Mouse (Mus musculus) hindbrain, postnatal 0 days (tissue): Measurements from ENCODE around the gene Bcl9. TPM values are rescaled to one million over a fixed set of nuclear protein-coding genes. Genes with fewer than 3 reads are reported as not detected.

Experiments
- ATAC-seq: fragments of 200-750 bp; cut with Nextera tagmentation; 2 replicates; pipeline ENCODE4 v1.8.0; 2017; ENCODE audit warnings: mild to moderate bottlenecking, moderate TSS enrichment, moderate library complexity
- DNase-seq: peaks from one replicate; pipeline ENCODE4 v3.0.0-alpha.2; 2015; ENCODE audit warnings: low spot score
- H3K27ac ChIP-seq: fragments of 300-500 bp; sonication (generic); 2 replicates; pipeline ENCODE4 v1.5.1; 2014; ENCODE audit warnings: mild to moderate bottlenecking
- H3K27me3 ChIP-seq: fragments of 300-500 bp; sonication (generic); 2 replicates; pipeline ENCODE4 v1.6.1; 2014; ENCODE audit warnings: low read length, mixed read lengths; ENCODE audit not compliant: insufficient read depth
- H3K36me3 ChIP-seq: fragments of 300-500 bp; sonication (generic); 2 replicates; pipeline ENCODE4 v1.6.1; 2014; ENCODE audit warnings: low read length, mixed read lengths; ENCODE audit not compliant: insufficient read depth
- H3K4me1 ChIP-seq: fragments of 300-500 bp; sonication (generic); 2 replicates; pipeline ENCODE4 v1.6.1; 2014; ENCODE audit warnings: antibody characterized with exemption, low read length, mixed read lengths; ENCODE audit not compliant: insufficient read depth
- H3K4me2 ChIP-seq: fragments of 300-500 bp; sonication (generic); 2 replicates; pipeline ENCODE4 v1.6.1; 2014; ENCODE audit warnings: low read depth, mild to moderate bottlenecking, low read length, moderate library complexity, mixed read lengths
- H3K4me3 ChIP-seq: fragments of 300-500 bp; sonication (generic); 2 replicates; pipeline ENCODE4 v1.5.1; 2014; ENCODE audit warnings: low read length
- H3K9ac ChIP-seq: fragments of 300-500 bp; sonication (generic); replicated peaks from 2 replicates; pipeline ENCODE4 v1.6.1; 2014; ENCODE audit warnings: mild to moderate bottlenecking, low read length, moderate library complexity, mixed read lengths
- H3K9me3 ChIP-seq: fragments of 300-500 bp; sonication (generic); 2 replicates; pipeline ENCODE4 v1.6.1; 2016; ENCODE audit warnings: low read length, mixed read lengths
- CTCF ChIP-seq: IDR thresholded peaks from 2 replicates; pipeline ENCODE4 v1.5.1; 2016; ENCODE audit warnings: antibody characterized with exemption, control low read depth, low read depth
- WGBS: fragments of 180-500 bp; shearing (Covaris S2); extraction: QIAGEN DNeasy Blood & Tissue Kit; methylation state at CpG from one replicate; pipeline ENCODE4 v1.1.7; 2014; 5-methylcytosine and 5-hydroxymethylcytosine counted together
- polyA plus RNA-seq: library from polyadenylated mRNA; unstranded; fragments of >200 nt; fragmentation: Nextera tagmentation; extraction: Ambion mirVana; gene quantifications from 2 replicates; pipeline ENCODE4 v1.2.1, GENCODE M21; 2015
- total RNA-seq: library from RNA; depleted of rRNA; stranded (reverse); fragments of >200 nt; gene quantifications from 2 replicates; pipeline ENCODE4 v1.2.3, GENCODE M21; 2014; rRNA removed

Gene Bcl9
- total RNA-seq (30.3 and 84.8 TPM in 2 replicates), polyA plus RNA-seq (49.9 and 53.8 TPM in 2 replicates)

GRCm38 (mm10) chr3:97297553-97298432, at the start of gene Bcl9:
Gene Bcl9 (minus strand): TSS chr3:97297917.
- DNase-seq: peak; percentile 95
- WGBS: under 1% methylated on average over 21 of the region's 21 CpGs

GRCm38 (mm10) chr3:97339193-97339576, 41.5 kb upstream of the Bcl9 start:
- no peak for TF ChIP-seq CTCF
- Histone ChIP-seq H3K4me3 (no peak overlapping the region), H3K27ac (no peak overlapping the region), H3K9ac (no peak overlapping the region), H3K9me3 (no peaks in the 10 kb centered on the region), H3K4me2 (no peak overlapping the region), H3K4me1 (no peaks in the 10 kb centered on the region), H3K27me3 (no peaks in the 10 kb centered on the region), H3K36me3 (no peaks in the 10 kb centered on the region)
- DNase-seq (no peak), ATAC-seq (no peak)
- 77% methylated on average over 5 of the region's 5 CpGs for WGBS

More at GRCm38 (mm10) chr3:97297553-97298432, at the start of gene Bcl9:
- ATAC-seq: peak; percentile 90
- Histone ChIP-seq H3K27ac (peak within 1 kb of the TSS; percentile 97), H3K27me3 (no peaks in the 10 kb centered on the region), H3K36me3 (no peaks in the 10 kb centered on the region), H3K4me1 (peaks cover 15% of the 10 kb centered on the region), H3K4me2 (peak within 1 kb of the TSS; percentile 86), H3K9ac (peak within 1 kb of the TSS; percentile 82), H3K9me3 (no peaks in the 10 kb centered on the region), H3K4me3 (peak within 1 kb of the TSS; percentile 74)
- TF ChIP-seq CTCF: no peak

- DNase-seq (peak; percentile 95), ATAC-seq (peak; percentile 92)
- Histone ChIP-seq H3K9ac (no peak overlapping the region), H3K9me3 (no peaks in the 10 kb centered on the region), H3K27ac (no peak overlapping the region), H3K4me3 (no peak overlapping the region), H3K27me3 (no peaks in the 10 kb centered on the region), H3K4me2 (no peak overlapping the region), H3K4me1 (no peaks in the 10 kb centered on the region), H3K36me3 (no peaks in the 10 kb centered on the region)
- 19% methylated on average over 13 of the region's 13 CpGs for WGBS
- TF ChIP-seq CTCF: peak; percentile 100
Measured at GRCm38 (mm10) chr3:97338522-97339192, 40.9 kb upstream of the Bcl9 start.

GRCm38 (mm10) chr3:97337306-97337705, 39.6 kb upstream of the Bcl9 start:
- DNase-seq: no peak
- H3K4me1 ChIP-seq: no peaks in the 10 kb centered on the region
- H3K4me3 ChIP-seq: no peak overlapping the region
- H3K4me2 ChIP-seq: no peak overlapping the region
- H3K27ac ChIP-seq: no peak overlapping the region
- WGBS: 36% methylated on average over 11 of the region's 11 CpGs
- no peak for TF ChIP-seq CTCF
- H3K27me3 ChIP-seq: no peaks in the 10 kb centered on the region
- no peaks in the 10 kb centered on the region for H3K36me3 ChIP-seq
- H3K9ac ChIP-seq: no peak overlapping the region
- H3K9me3 ChIP-seq: no peaks in the 10 kb centered on the region
- no peak for ATAC-seq

- Histone ChIP-seq H3K27ac (no peak overlapping the region), H3K4me3 (no peak overlapping the region), H3K4me1 (no peaks in the 10 kb centered on the region), H3K4me2 (no peak overlapping the region), H3K9me3 (no peaks in the 10 kb centered on the region), H3K9ac (no peak overlapping the region), H3K36me3 (no peaks in the 10 kb centered on the region), H3K27me3 (no peaks in the 10 kb centered on the region)
- no peak for ATAC-seq
- DNase-seq: no peak
- TF ChIP-seq CTCF: no peak
- WGBS: 66% methylated on average over 4 of the region's 4 CpGs
Measured at GRCm38 (mm10) chr3:97336331-97336730, 38.6 kb upstream of the Bcl9 start.

GRCm38 (mm10) chr3:97334618-97335017, 36.9 kb upstream of the Bcl9 start:
- WGBS: 34% methylated on average over 9 of the region's 9 CpGs
- H3K36me3 ChIP-seq: no peaks in the 10 kb centered on the region
- no peak for TF ChIP-seq CTCF
- H3K27ac ChIP-seq: no peak overlapping the region
- no peaks in the 10 kb centered on the region for H3K27me3 ChIP-seq
- no peaks in the 10 kb centered on the region for H3K9me3 ChIP-seq
- H3K4me3 ChIP-seq: no peak overlapping the region
- H3K4me1 ChIP-seq: no peaks in the 10 kb centered on the region
- no peak overlapping the region for H3K9ac ChIP-seq
- peak; percentile 53 for DNase-seq
- no peak; the same call in 1 of the 2 replicates for ATAC-seq
- H3K4me2 ChIP-seq: no peak overlapping the region

GRCm38 (mm10) chr3:97332172-97332571, 34.5 kb upstream of the Bcl9 start:
- Histone ChIP-seq H3K36me3 (no peaks in the 10 kb centered on the region), H3K27me3 (no peaks in the 10 kb centered on the region), H3K4me2 (no peak overlapping the region), H3K9ac (no peak overlapping the region), H3K27ac (no peak overlapping the region), H3K9me3 (no peaks in the 10 kb centered on the region), H3K4me3 (no peak overlapping the region), H3K4me1 (no peaks in the 10 kb centered on the region)
- DNase-seq (no peak), ATAC-seq (no peak)
- TF ChIP-seq CTCF: peak; percentile 50
- 87% methylated on average over 12 of the region's 12 CpGs for WGBS
